Mouse (Mus musculus): ENCODE measurements at regions not wholly inside any gene's neighbourhood (a gene's known extent, or its start where the extent isn't known, plus 50 kb on each side); places are given as distances from the start of the nearest gene placed in this dataset.

DNA sequence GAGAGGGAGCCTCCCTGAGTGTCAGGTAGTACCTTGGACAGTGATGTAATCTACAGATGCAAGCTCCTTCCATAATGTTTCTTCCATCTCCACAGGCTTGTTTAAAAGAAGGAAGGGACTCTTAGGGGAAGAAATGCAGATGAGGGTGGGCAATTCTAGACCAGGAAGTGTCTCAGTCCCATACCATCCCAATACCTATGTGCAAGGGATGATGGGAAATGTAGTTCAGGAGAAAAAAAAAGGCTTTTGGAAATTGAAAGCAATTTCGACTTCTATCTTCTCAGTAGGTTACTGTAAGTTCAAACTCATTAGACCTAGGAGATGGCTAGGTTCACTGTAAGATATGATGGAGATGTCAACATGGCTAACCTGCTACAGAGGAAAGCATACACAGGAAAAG, 68.3 kb downstream of the Cd83 start:
- ATAC-seq (ENCODE audit: low FRiP score, low TSS enrichment) = no peak
- WGBS = 78% methylated on average over 1 of the region's 1 CpGs
- H3K4me1 ChIP-seq (ENCODE audit: insufficient read depth, low read length) = peaks cover 4% of the 10 kb centered on the region; the same call in 1 of the 2 replicates
- H3K27me3 ChIP-seq (ENCODE audit: insufficient read depth, low read length) = no peaks in the 10 kb centered on the region
- no peak overlapping the region for H3K4me3 ChIP-seq (ENCODE audit: low read length)
- H3K27ac ChIP-seq (ENCODE audit: low read length) = no peak overlapping the region
- H3K4me2 ChIP-seq (replicated peaks; ENCODE audit: low read depth, low read length) = no peak overlapping the region
- no peaks in the 10 kb centered on the region for H3K9me3 ChIP-seq (ENCODE audit: low read length)
- H3K9ac ChIP-seq (replicated peaks; ENCODE audit: low read length) = no peak overlapping the region
- no peaks in the 10 kb centered on the region for H3K36me3 ChIP-seq (ENCODE audit: insufficient read depth, low read length)

DNA sequence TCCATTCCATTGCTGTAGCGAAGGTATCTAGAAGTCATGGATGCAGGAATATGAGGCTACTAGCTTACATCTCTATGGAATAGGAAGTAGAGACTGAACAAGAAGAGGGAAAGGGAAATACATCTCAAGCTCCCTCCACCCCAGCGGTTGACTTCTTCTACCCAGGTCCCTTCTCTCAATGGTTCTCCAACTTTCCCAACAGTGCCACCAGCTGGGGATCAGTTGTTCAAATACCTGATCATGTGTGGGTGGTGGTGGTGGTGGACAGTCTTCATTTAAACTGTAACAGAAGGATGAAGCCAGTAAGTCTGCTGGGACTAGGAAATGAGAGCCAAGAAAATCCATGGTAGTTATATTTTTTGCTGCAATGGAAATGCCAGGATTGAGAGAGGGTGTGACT, 70.4 kb downstream of the Cd83 start:
- H3K36me3 ChIP-seq (ENCODE audit: insufficient read depth, low read length) = no peaks in the 10 kb centered on the region
- no peak overlapping the region for H3K4me3 ChIP-seq (ENCODE audit: low read length)
- H3K4me1 ChIP-seq (ENCODE audit: insufficient read depth, low read length) = peaks cover 2% of the 10 kb centered on the region; the same call in 1 of the 2 replicates
- 93% methylated on average over 2 of the region's 2 CpGs for WGBS
- H3K27me3 ChIP-seq (ENCODE audit: insufficient read depth, low read length) = no peaks in the 10 kb centered on the region
- H3K9ac ChIP-seq (replicated peaks; ENCODE audit: low read length) = no peak overlapping the region
- no peak overlapping the region for H3K27ac ChIP-seq (ENCODE audit: low read length)
- no peaks in the 10 kb centered on the region for H3K9me3 ChIP-seq (ENCODE audit: low read length)
- H3K4me2 ChIP-seq (replicated peaks; ENCODE audit: low read depth, low read length) = no peak overlapping the region
- no peak for ATAC-seq (ENCODE audit: low FRiP score, low TSS enrichment)

DNA sequence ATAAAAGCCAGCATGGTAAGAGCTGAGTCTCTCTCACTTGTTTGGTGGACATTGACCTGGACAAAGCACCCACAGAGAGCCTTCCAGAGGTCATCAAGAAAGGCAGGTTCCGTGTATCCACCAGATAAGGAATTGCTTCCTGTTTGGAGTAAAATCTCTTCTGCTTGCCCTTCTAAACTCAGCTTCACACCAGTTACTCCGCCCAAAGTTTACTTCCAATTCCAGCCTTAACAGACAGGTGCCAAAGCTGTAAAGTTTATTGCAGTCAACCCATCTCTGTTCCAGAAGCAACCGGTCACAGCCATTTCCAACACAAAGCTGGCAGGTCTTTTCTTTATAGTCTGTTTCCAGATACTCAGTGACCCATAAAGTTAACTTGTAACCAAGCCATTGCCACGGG, 76.4 kb downstream of the Cd83 start:
- Histone ChIP-seq H3K27ac (ENCODE audit: low read length) (peak overlapping the region; percentile 78), H3K4me3 (ENCODE audit: low read length) (no peak overlapping the region), H3K4me2 (replicated peaks; ENCODE audit: low read depth, low read length) (no peak overlapping the region), H3K36me3 (ENCODE audit: insufficient read depth, low read length) (no peaks in the 10 kb centered on the region), H3K27me3 (ENCODE audit: insufficient read depth, low read length) (no peaks in the 10 kb centered on the region), H3K4me1 (ENCODE audit: insufficient read depth, low read length) (peaks cover 49% of the 10 kb centered on the region), H3K9ac (replicated peaks; ENCODE audit: low read length) (no peak overlapping the region), H3K9me3 (ENCODE audit: low read length) (no peaks in the 10 kb centered on the region)
- no peak for ATAC-seq (ENCODE audit: low FRiP score, low TSS enrichment)
- WGBS = 22% methylated on average over 4 of the region's 4 CpGs

DNA sequence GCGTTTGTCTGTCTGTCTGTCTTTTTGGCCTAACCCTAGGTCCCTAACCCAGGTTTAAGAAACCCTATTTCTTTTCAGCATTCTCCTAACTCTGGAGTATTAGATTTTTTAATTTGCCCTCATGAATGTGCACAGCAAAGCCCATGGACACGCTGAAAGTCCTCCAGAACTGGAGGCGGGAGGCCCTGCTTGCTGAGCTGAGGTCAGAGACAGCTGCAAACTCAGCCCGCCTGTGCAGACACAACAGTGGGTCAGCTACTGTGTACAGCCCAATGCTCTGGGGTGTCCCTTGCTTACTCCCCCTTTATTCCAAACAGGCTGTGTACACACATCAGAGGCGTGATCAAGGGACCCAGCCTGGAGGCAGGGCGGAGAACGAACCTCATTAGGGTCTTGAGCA, 76.8 kb downstream of the Cd83 start:
- no peak for ATAC-seq (ENCODE audit: low FRiP score, low TSS enrichment)
- H3K36me3 ChIP-seq (ENCODE audit: insufficient read depth, low read length) = no peaks in the 10 kb centered on the region
- peak overlapping the region; percentile 78 for H3K27ac ChIP-seq (ENCODE audit: low read length)
- H3K27me3 ChIP-seq (ENCODE audit: insufficient read depth, low read length) = no peaks in the 10 kb centered on the region
- H3K9me3 ChIP-seq (ENCODE audit: low read length) = no peaks in the 10 kb centered on the region
- no peak overlapping the region for H3K4me2 ChIP-seq (replicated peaks; ENCODE audit: low read depth, low read length)
- H3K9ac ChIP-seq (replicated peaks; ENCODE audit: low read length) = no peak overlapping the region
- H3K4me3 ChIP-seq (ENCODE audit: low read length) = no peak overlapping the region
- H3K4me1 ChIP-seq (ENCODE audit: insufficient read depth, low read length) = peaks cover 49% of the 10 kb centered on the region
- 44% methylated on average over 7 of the region's 7 CpGs for WGBS

DNA sequence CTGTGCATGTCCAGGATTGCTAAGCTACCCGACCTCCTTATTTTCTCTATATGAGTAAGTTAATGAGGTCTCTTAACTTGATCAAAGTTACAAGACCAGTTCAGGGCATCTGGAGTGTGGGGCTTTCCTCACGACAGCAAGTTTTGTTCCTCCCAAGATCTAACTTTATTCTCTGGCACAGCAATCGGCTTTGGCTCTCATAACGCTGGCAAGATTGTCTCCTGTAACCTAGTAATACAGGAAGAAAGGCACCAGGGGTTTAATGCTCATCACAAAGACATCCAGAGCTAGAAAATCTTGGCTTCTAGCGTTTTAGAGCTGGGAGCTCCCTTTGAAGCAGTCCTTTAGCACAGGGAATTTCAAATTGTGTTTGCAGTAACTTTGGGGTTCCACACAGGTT, 77.5 kb downstream of the Cd83 start:
- Histone ChIP-seq H3K4me3 (ENCODE audit: low read length) (no peak overlapping the region), H3K36me3 (ENCODE audit: insufficient read depth, low read length) (no peaks in the 10 kb centered on the region), H3K27me3 (ENCODE audit: insufficient read depth, low read length) (no peaks in the 10 kb centered on the region), H3K27ac (ENCODE audit: low read length) (peak overlapping the region; percentile 78), H3K9me3 (ENCODE audit: low read length) (no peaks in the 10 kb centered on the region), H3K9ac (replicated peaks; ENCODE audit: low read length) (no peak overlapping the region), H3K4me2 (replicated peaks; ENCODE audit: low read depth, low read length) (no peak overlapping the region), H3K4me1 (ENCODE audit: insufficient read depth, low read length) (peaks cover 49% of the 10 kb centered on the region)
- WGBS = 65% methylated on average over 5 of the region's 5 CpGs
- ATAC-seq (ENCODE audit: low FRiP score, low TSS enrichment) = no peak

DNA sequence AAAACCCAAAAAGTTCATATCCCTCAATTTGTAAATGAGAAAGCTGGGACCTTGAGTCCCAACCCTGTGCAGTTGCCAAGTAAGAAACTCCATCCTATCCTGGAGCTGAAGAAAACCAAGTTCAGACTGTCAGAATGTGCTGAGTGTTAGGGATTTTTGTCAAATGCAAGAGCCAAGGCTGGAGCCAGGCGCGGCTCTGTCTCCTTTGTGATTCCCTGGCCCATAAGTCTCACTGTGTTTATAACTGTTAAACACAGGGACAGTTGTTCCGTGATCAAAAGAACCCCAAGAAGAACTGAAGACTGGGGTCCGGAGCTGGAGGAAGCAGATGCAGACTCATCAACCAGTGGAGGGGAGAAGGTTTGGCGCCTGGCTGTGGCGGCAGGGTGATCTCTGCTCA, 78.0 kb downstream of the Cd83 start:
- Histone ChIP-seq H3K4me2 (replicated peaks; ENCODE audit: low read depth, low read length) (no peak overlapping the region), H3K9me3 (ENCODE audit: low read length) (no peaks in the 10 kb centered on the region), H3K36me3 (ENCODE audit: insufficient read depth, low read length) (no peaks in the 10 kb centered on the region), H3K4me1 (ENCODE audit: insufficient read depth, low read length) (peaks cover 49% of the 10 kb centered on the region), H3K4me3 (ENCODE audit: low read length) (no peak overlapping the region), H3K27me3 (ENCODE audit: insufficient read depth, low read length) (no peaks in the 10 kb centered on the region), H3K27ac (ENCODE audit: low read length) (no peak overlapping the region), H3K9ac (replicated peaks; ENCODE audit: low read length) (no peak overlapping the region)
- 81% methylated on average over 6 of the region's 6 CpGs for WGBS
- ATAC-seq (ENCODE audit: low FRiP score, low TSS enrichment) = no peak

DNA sequence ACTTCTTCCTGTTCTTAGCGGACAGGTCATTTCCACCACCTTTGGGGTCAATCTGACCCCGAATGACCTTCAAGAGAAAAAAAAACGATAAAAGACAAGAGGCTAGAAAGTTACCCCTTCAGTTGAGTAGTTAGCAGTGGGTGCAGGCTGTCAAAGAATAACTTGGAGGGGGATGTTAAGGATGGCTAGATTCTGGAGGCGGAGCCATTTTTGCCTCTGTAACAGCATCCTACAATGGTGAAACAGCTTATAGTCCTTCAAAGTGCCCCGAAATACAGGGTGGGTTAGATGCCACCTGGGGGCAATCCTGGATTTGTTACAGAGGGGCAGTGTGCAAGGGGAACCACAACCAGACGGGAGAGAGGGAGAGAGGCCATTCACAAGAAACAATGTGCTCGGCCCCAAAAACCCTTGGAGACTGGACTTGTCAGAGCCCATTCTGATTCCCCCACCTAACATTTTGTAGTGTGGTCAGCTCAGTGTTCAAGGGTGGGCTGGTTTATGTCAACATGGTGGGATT, 79.1 kb downstream of the Cd83 start:
- Histone ChIP-seq H3K27ac (ENCODE audit: low read length) (peak overlapping the region; percentile 81), H3K4me3 (ENCODE audit: low read length) (no peak overlapping the region), H3K9ac (replicated peaks; ENCODE audit: low read length) (no peak overlapping the region), H3K4me1 (ENCODE audit: insufficient read depth, low read length) (peaks cover 49% of the 10 kb centered on the region), H3K4me2 (replicated peaks; ENCODE audit: low read depth, low read length) (no peak overlapping the region), H3K9me3 (ENCODE audit: low read length) (no peaks in the 10 kb centered on the region), H3K36me3 (ENCODE audit: insufficient read depth, low read length) (no peaks in the 10 kb centered on the region), H3K27me3 (ENCODE audit: insufficient read depth, low read length) (no peaks in the 10 kb centered on the region)
- ATAC-seq (ENCODE audit: low FRiP score, low TSS enrichment) = no peak
- 64% methylated on average over 7 of the region's 7 CpGs for WGBS

DNA sequence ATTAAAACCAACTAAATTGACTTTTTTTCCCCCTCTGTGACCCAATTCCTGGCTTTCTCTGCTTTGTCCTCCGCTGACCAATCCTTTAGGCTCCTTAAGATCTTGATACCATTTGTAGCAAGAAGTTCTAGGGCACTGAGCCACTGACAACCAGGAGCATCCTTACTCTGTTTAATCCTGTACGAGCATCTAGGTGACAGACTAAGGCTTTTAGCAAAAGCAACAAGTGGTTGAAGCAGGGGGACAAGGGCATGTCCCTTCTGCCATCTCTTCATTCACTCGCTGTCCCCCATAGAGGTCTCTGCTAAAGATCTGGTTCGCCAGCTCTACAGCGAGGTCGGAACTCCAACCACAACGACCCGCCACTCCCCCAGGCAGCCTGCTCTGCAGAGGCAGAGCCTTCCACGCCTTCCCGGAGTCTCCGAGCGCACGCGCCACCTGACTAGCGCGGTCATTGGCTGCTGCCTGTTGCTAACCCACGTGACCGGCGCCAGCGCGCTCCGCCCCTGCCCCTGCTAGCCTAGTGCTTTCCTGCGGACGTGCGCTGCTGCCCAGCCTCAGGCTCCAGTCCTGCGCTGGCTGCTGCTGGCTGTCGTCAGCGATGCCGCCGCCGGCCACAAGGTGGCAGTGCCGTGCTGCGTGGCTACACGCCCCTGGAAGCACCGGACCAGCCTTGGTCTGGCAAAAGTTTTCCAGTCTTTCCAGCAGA, 79.7 kb downstream of the Cd83 start:
- peaks cover 49% of the 10 kb centered on the region for H3K4me1 ChIP-seq (ENCODE audit: insufficient read depth, low read length)
- peak overlapping the region; percentile 32 for H3K4me3 ChIP-seq (ENCODE audit: low read length)
- H3K9ac ChIP-seq (replicated peaks; ENCODE audit: low read length) = peak overlapping the region; percentile 64
- no peaks in the 10 kb centered on the region for H3K36me3 ChIP-seq (ENCODE audit: insufficient read depth, low read length)
- peak overlapping the region; percentile 83 for H3K27ac ChIP-seq (ENCODE audit: low read length)
- peak overlapping the region; percentile 55 for H3K4me2 ChIP-seq (replicated peaks; ENCODE audit: low read depth, low read length)
- WGBS = 2% methylated on average over 35 of the region's 35 CpGs
- ATAC-seq (ENCODE audit: low FRiP score, low TSS enrichment) = peak; percentile 99
- no peaks in the 10 kb centered on the region for H3K9me3 ChIP-seq (ENCODE audit: low read length)
- no peaks in the 10 kb centered on the region for H3K27me3 ChIP-seq (ENCODE audit: insufficient read depth, low read length)

DNA sequence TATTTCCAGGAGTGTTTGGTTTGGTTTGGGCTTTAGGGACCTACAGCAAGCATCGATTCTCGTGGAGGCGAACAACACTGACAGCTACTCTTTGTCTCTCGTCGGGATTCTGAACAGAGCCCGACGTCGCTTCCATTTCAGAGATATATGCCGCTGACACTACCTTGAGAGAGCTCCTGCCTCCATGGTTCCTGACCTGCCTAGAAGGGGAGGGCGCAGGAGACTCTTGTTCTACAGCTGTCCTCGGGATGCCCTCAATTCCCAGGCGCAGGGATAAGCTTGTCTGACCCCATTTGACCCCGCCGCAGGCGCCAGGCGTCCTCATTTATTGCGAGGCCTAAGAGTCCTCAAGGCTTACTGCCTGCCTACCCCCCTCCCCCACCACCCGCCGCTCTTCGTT, 80.5 kb downstream of the Cd83 start:
- peak overlapping the region; percentile 32 for H3K4me3 ChIP-seq (ENCODE audit: low read length)
- H3K27ac ChIP-seq (ENCODE audit: low read length) = peak overlapping the region; percentile 83
- H3K4me1 ChIP-seq (ENCODE audit: insufficient read depth, low read length) = peaks cover 49% of the 10 kb centered on the region
- H3K4me2 ChIP-seq (replicated peaks; ENCODE audit: low read depth, low read length) = peak overlapping the region; percentile 55
- no peaks in the 10 kb centered on the region for H3K27me3 ChIP-seq (ENCODE audit: insufficient read depth, low read length)
- peak overlapping the region; percentile 64 for H3K9ac ChIP-seq (replicated peaks; ENCODE audit: low read length)
- H3K9me3 ChIP-seq (ENCODE audit: low read length) = no peaks in the 10 kb centered on the region
- no peaks in the 10 kb centered on the region for H3K36me3 ChIP-seq (ENCODE audit: insufficient read depth, low read length)
- peak; percentile 16 for ATAC-seq (ENCODE audit: low FRiP score, low TSS enrichment)
- 2% methylated on average over 20 of the region's 20 CpGs for WGBS

DNA sequence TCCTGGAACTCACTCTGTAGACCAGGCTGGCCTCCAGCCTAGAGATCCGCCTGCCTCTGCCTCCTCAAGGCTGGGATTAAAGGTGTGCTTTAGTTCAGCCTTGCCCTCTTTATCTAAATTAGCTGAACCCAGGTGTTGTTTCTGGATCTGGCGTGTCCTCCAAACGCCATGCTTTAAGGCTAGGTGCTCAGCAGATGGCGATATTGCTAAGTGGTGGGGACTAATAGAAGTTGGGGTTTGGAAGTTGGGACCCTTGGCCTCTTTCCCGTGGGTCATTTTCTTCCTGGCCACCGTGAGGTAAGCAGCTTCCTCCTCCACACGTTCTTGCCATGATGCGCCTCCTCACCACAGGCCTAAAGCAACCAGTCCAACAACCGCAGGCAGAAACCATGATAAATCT, 91.3 kb downstream of the Cd83 start:
- Histone ChIP-seq H3K36me3 (ENCODE audit: insufficient read depth, low read length) (no peaks in the 10 kb centered on the region), H3K9ac (replicated peaks; ENCODE audit: low read length) (no peak overlapping the region), H3K4me1 (ENCODE audit: insufficient read depth, low read length) (peaks cover 6% of the 10 kb centered on the region; the same call in 1 of the 2 replicates), H3K9me3 (ENCODE audit: low read length) (no peaks in the 10 kb centered on the region), H3K4me2 (replicated peaks; ENCODE audit: low read depth, low read length) (no peak overlapping the region), H3K4me3 (ENCODE audit: low read length) (no peak overlapping the region), H3K27me3 (ENCODE audit: insufficient read depth, low read length) (no peaks in the 10 kb centered on the region), H3K27ac (ENCODE audit: low read length) (no peak overlapping the region)
- 80% methylated on average over 9 of the region's 9 CpGs for WGBS
- ATAC-seq (ENCODE audit: low FRiP score, low TSS enrichment) = no peak

All from kidney, embryonic 16.5 days (tissue).